Mouse (Mus musculus): ENCODE data around the gene Sdhd. TPM values are rescaled to one million over a fixed set of nuclear protein-coding genes. Genes with fewer than 3 reads are reported as not detected.

Sdhd gene
- 10 to 100 TPM; 49.5 to 52.9 TPM for total RNA-seq (2023)

DNA sequence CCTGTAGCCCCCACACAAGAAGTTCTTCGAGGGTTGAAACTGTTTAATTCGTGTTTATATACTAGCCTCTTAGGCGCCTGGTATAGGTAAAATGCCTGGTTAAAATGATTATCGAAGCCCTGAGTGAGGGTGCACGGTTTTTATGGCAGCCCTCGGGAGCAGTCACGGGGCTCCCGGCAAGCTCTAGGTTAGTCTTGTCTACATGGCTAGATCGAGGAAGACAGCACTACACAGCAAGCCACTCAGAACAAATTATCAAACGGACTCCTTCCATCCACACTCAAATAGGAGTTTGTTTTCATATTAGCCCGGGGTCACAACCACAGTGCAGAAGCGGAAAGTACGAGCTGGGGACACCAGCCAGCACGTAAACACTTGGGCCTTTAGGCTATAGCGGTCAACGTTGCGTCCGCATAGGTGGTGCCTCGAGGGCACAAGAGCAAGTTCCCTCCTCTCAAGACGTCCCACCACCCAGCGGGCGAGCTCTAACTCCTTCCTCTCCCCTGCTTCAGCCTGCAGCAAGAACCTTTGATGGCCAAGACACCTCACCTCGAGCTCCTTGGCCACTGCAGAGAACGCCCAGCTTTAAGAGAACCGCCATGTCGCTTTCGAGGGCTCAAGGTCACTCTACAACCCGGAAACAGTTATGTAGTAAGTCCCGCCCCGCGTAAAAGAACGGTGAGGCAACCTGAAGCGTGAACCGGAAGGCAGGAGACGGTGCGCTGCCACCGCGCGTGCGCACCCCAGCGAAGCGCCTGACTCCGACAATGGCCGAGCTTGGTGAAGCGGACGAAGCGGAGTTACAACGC, at the start of gene Sdhd, which contains the start of gene Timm8b:
Sdhd (minus strand) TSS at position 624 of the 809 bp plus-strand sequence.
Timm8b (plus strand) TSS at position 722 of the 809 bp plus-strand sequence.

DNA sequence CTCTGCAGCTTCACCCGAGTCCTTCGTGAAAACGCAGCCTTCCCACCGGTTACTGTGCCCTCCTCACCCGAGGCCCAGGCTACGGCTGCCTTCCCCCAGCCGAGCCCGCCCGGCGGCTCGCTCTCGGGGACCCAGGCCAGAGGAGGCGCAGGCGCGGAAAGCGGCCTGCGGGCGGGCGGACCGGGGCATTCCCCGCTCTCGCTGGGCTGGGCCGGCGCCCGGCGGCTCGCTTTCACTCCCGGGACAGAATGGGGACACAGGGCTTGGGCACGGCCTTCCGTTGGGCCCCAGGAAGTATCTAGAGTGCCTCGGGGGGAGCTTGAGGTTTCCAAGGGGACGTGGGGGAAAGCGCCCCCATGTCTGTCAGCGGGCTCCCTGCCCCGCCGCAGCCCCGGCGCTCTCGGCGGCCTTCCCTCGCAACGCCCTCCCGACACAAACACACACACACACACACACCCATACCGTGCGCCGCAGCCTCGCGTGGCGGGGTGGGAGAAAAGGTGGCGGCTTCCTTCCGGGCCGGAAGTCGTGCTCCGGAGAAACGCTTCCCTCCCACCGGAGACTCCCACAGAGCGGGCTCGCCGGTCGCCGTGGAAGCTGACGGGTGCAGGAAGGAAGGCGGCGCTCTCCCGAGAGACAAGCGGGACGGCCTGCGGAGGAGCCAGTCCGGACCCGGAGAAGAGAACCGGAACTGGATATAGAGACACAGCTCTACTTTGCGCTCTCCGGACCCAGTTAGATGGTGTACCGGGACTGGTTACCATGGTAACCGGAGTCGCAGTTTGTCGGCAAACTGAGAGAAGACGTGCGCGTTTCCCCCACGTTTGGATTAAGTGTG, 13.4 kb upstream of the Sdhd start, which contains the start of the genes Pih1d2 and Nkapd1:
Pih1d2 (plus strand) TSS at position 556 of the 838 bp plus-strand sequence.
Nkapd1 (minus strand) TSS at position 699 of the 838 bp plus-strand sequence.

GRCm38 (mm10) chr9:50561145-50561917, 42.3 kb downstream of the Sdhd start, which contains the start of gene Tex12:
TSS of gene Tex12 (minus strand) at chr9:50561325.

GRCm38 (mm10) chr9:50555094-50555446, 48.5 kb downstream of the Sdhd start, which contains the start of gene Bco2:
TSS of gene Bco2 (minus strand) at chr9:50555181.

GRCm38 (mm10) chr9:50554241-50555093, 49.1 kb downstream of the Sdhd start, which contains the start of gene Il18:
TSS of gene Il18 (plus strand) at chr9:50554827.

Other genes starting within 250 kb of the Sdhd start
- gene Plet1, start 109.3 kb downstream of the Sdhd start, total RNA-seq (2023) = not detected
- 10 to 100 TPM; 60.1 to 88.4 TPM for gene Pts, start 75.1 kb downstream of the Sdhd start, total RNA-seq (2023)
- 10 to 100 TPM; 21.7 to 24.3 TPM for gene Il18, start 49.0 kb downstream of the Sdhd start, total RNA-seq (2023)
- gene Bco2, start 48.6 kb downstream of the Sdhd start, total RNA-seq (2023) = 1 to 10 TPM; 2.1 to 4.1 TPM
- gene Tex12, start 42.5 kb downstream of the Sdhd start, total RNA-seq (2023) = not detected
- 10 to 100 TPM; 47.4 to 50.2 TPM for gene Timm8b, start 98 bp upstream of the Sdhd start, total RNA-seq (2023)
- under 1 TPM in 1 of 2 experiments, not detected in 1; 0.87 TPM for gene Pih1d2, start 13.5 kb upstream of the Sdhd start, total RNA-seq (2023)
- 10 to 100 TPM; 33.7 to 34.8 TPM for gene Nkapd1, start 13.7 kb upstream of the Sdhd start, total RNA-seq (2023)
- 10 to 100 TPM; 33.5 to 38.8 TPM for gene Dlat, start 56.0 kb upstream of the Sdhd start, total RNA-seq (2023)
- not detected for gene Dixdc1, start 135.7 kb upstream of the Sdhd start, total RNA-seq (2023)
- gene 2310030G06Rik, start 142.7 kb upstream of the Sdhd start, total RNA-seq (2023) = not detected
- gene Cryab, start 147.5 kb upstream of the Sdhd start, total RNA-seq (2023) = 1 to 10 TPM in 1 of 2 experiments, not detected in 1; 1.2 TPM
- not detected for gene Hspb2, start 148.5 kb upstream of the Sdhd start, total RNA-seq (2023)
- gene Fdxacb1, start 164.4 kb upstream of the Sdhd start, total RNA-seq (2023) = 10 to 100 TPM; 18.9 to 19.4 TPM
- 10 to 100 TPM; 22.0 to 31.0 TPM for gene Alg9, start 171.2 kb upstream of the Sdhd start, total RNA-seq (2023)
- gene 1110032A03Rik, start 171.7 kb upstream of the Sdhd start, total RNA-seq (2023) = 10 to 100 TPM; 25.8 to 26.1 TPM
- gene Ppp2r1b, start 241.5 kb upstream of the Sdhd start, total RNA-seq (2023) = 10 to 100 TPM; 39.2 to 45.5 TPM

All from B cell, adult 67 days (primary cell).